Mouse (Mus musculus): ENCODE data around the gene Dab1. TPM values are rescaled to one million over a fixed set of nuclear protein-coding genes. Genes with fewer than 3 reads are reported as not detected.
A peak's percentile ranks its signal among the peaks of the same experiment; 100 is the strongest.

The Dab1 gene
- polyA plus RNA-seq, 1 experiment, result 10.4 TPM

- 4% methylated on average over 10 of the region's 10 CpGs for WGBS
- DNase-seq (ENCODE audit: low read depth, low spot score), result peak; percentile 31
Observed at GRCm38 (mm10) chr4:104514568-104515000, 895.4 kb downstream of the Dab1 start.

- DNase-seq (ENCODE audit: low read depth, low spot score), result no peak
- WGBS, result 67% methylated on average over 5 of the region's 5 CpGs
Observed at GRCm38 (mm10) chr4:104515681-104516080, 896.5 kb downstream of the Dab1 start.

- 20% methylated on average over 8 of the region's 8 CpGs for whole genome bisulfite sequencing
- no peak for DNase-seq (ENCODE audit: low read depth, low spot score)
Observed at GRCm38 (mm10) chr4:104522324-104522723, 903.2 kb downstream of the Dab1 start.

GRCm38 (mm10) chr4:104523776-104524175 lies 904.6 kb downstream of the Dab1 start:
- 88% methylated on average over 7 of the region's 7 CpGs for WGBS

GRCm38 (mm10) chr4:104529905-104530646 lies 910.9 kb downstream of the Dab1 start:
- 33% methylated on average over 4 of the region's 4 CpGs for WGBS

More at GRCm38 (mm10) chr4:104523776-104524175, 904.6 kb downstream of the Dab1 start:
- no peak for DNase-seq (ENCODE audit: low read depth, low spot score)

GRCm38 (mm10) chr4:104532846-104533245 lies 913.7 kb downstream of the Dab1 start:
- 95% methylated on average over 4 of the region's 4 CpGs for WGBS

More at GRCm38 (mm10) chr4:104529905-104530646, 910.9 kb downstream of the Dab1 start:
- DNase-seq (ENCODE audit: low read depth, low spot score), result peak; percentile 25

GRCm38 (mm10) chr4:104538420-104538819 lies 919.3 kb downstream of the Dab1 start:
- no peak for DNase-seq (ENCODE audit: low read depth, low spot score)
- WGBS, result 43% methylated on average over 3 of the region's 3 CpGs

More at GRCm38 (mm10) chr4:104532846-104533245, 913.7 kb downstream of the Dab1 start:
- DNase-seq (ENCODE audit: low read depth, low spot score), result no peak

- 43% methylated on average over 2 of the region's 2 CpGs for WGBS
Observed at GRCm38 (mm10) chr4:104539047-104539446, 919.9 kb downstream of the Dab1 start.

GRCm38 (mm10) chr4:104547091-104547490 lies 927.9 kb downstream of the Dab1 start:
- 79% methylated on average over 5 of the region's 5 CpGs for WGBS
- no peak for DNase-seq (ENCODE audit: low read depth, low spot score)

More at GRCm38 (mm10) chr4:104539047-104539446, 919.9 kb downstream of the Dab1 start:
- DNase-seq (ENCODE audit: low read depth, low spot score), result no peak

- no peak for DNase-seq (ENCODE audit: low read depth, low spot score)
- WGBS, result 79% methylated on average over 1 of the region's 1 CpGs
Observed at GRCm38 (mm10) chr4:104548287-104548686, 929.1 kb downstream of the Dab1 start.

GRCm38 (mm10) chr4:104550581-104551205 lies 931.5 kb downstream of the Dab1 start:
- no peak for DNase-seq (ENCODE audit: low read depth, low spot score)
- 38% methylated on average over 4 of the region's 4 CpGs for WGBS

- no peak for DNase-seq (ENCODE audit: low read depth, low spot score)
- 87% methylated on average over 17 of the region's 17 CpGs for WGBS
Observed at GRCm38 (mm10) chr4:104551390-104552070, 932.4 kb downstream of the Dab1 start.

GRCm38 (mm10) chr4:104555408-104555807 lies 936.2 kb downstream of the Dab1 start:
- DNase-seq (ENCODE audit: low read depth, low spot score), result no peak
- WGBS, result 53% methylated on average over 2 of the region's 2 CpGs

- 74% methylated on average over 5 of the region's 5 CpGs for WGBS
- DNase-seq (ENCODE audit: low read depth, low spot score), result no peak
Observed at GRCm38 (mm10) chr4:104563512-104563911, 944.4 kb downstream of the Dab1 start.

- WGBS, result 63% methylated on average over 4 of the region's 4 CpGs
Observed at GRCm38 (mm10) chr4:104570523-104570922, 951.4 kb downstream of the Dab1 start.

GRCm38 (mm10) chr4:104572440-104572839 lies 953.3 kb downstream of the Dab1 start:
- WGBS, result 66% methylated on average over 8 of the region's 8 CpGs

More at GRCm38 (mm10) chr4:104570523-104570922, 951.4 kb downstream of the Dab1 start:
- DNase-seq (ENCODE audit: low read depth, low spot score), result no peak

GRCm38 (mm10) chr4:104573419-104573818 lies 954.3 kb downstream of the Dab1 start:
- 76% methylated on average over 7 of the region's 7 CpGs for WGBS
- no peak for DNase-seq (ENCODE audit: low read depth, low spot score)

More at GRCm38 (mm10) chr4:104572440-104572839, 953.3 kb downstream of the Dab1 start:
- no peak for DNase-seq (ENCODE audit: low read depth, low spot score)

- WGBS, result 28% methylated on average over 3 of the region's 3 CpGs
- no peak for DNase-seq (ENCODE audit: low read depth, low spot score)
Observed at GRCm38 (mm10) chr4:104578370-104578769, 959.2 kb downstream of the Dab1 start.

- WGBS, result 65% methylated on average over 5 of the region's 5 CpGs
- no peak for DNase-seq (ENCODE audit: low read depth, low spot score)
Observed at GRCm38 (mm10) chr4:104579946-104580544, 960.9 kb downstream of the Dab1 start.

GRCm38 (mm10) chr4:104582726-104583125 lies 963.6 kb downstream of the Dab1 start:
- WGBS, result 61% methylated on average over 5 of the region's 5 CpGs
- DNase-seq (ENCODE audit: low read depth, low spot score), result no peak
